Mouse (Mus musculus) lung, embryonic 14.5 days (tissue): ENCODE data around the gene Troap. TPM values are rescaled to one million over a fixed set of nuclear protein-coding genes. Genes with fewer than 3 reads are reported as not detected.

Experiments used
- ATAC-seq: fragments of 200-750 bp; cut with Nextera tagmentation; 2 replicates; pipeline ENCODE4 v1.8.0; 2017; ENCODE audit warnings: mild to moderate bottlenecking, moderate TSS enrichment, moderate library complexity; ENCODE audit not compliant: insufficient read depth
- DNase-seq: peaks from one replicate; pipeline ENCODE4 v3.0.0-alpha.2; 2015
- H3K27ac ChIP-seq: fragments of 300-500 bp; sonication (generic); 2 replicates; pipeline ENCODE4 v1.5.1; 2014; ENCODE audit warnings: low read depth, mild to moderate bottlenecking, moderate library complexity
- H3K27me3 ChIP-seq: fragments of 300-500 bp; sonication (generic); 2 replicates; pipeline ENCODE4 v1.6.1; 2014; ENCODE audit warnings: low read length, control low read depth; ENCODE audit not compliant: insufficient read depth
- H3K36me3 ChIP-seq: fragments of 300-500 bp; sonication (generic); 2 replicates; pipeline ENCODE4 v1.6.1; 2014; ENCODE audit warnings: control low read depth; ENCODE audit not compliant: insufficient read depth
- H3K4me1 ChIP-seq: fragments of 300-500 bp; sonication (generic); 2 replicates; pipeline ENCODE4 v1.6.1; 2014; ENCODE audit warnings: antibody characterized with exemption, control low read depth; ENCODE audit not compliant: insufficient read depth
- H3K4me2 ChIP-seq: fragments of 300-500 bp; sonication (generic); 2 replicates; pipeline ENCODE4 v1.6.1; 2014; ENCODE audit warnings: mild to moderate bottlenecking
- H3K4me3 ChIP-seq: fragments of 300-500 bp; sonication (generic); 2 replicates; pipeline ENCODE4 v1.5.1; 2014; ENCODE audit warnings: low read depth, low read length
- H3K9ac ChIP-seq: fragments of 300-500 bp; sonication (generic); 2 replicates; pipeline ENCODE4 v1.6.1; 2014
- H3K9me3 ChIP-seq: fragments of 300-500 bp; sonication (generic); 2 replicates; pipeline ENCODE4 v1.6.1; 2016; ENCODE audit warnings: low read depth, low read length, control low read depth
- CTCF ChIP-seq: IDR thresholded peaks from 2 replicates; pipeline ENCODE4 v1.5.1; 2016; ENCODE audit warnings: antibody characterized with exemption, low read depth
- WGBS: fragments of 180-500 bp; shearing (Covaris S2); extraction: QIAGEN DNeasy Blood & Tissue Kit; methylation state at CpG from one replicate; pipeline ENCODE4 v1.1.7; 2014; 5-methylcytosine and 5-hydroxymethylcytosine counted together
- polyA plus RNA-seq: library from polyadenylated mRNA; unstranded; fragments of >200 nt; fragmentation: Nextera tagmentation; extraction: Ambion mirVana; gene quantifications from 2 replicates; pipeline ENCODE4 v1.2.1, GENCODE M21; 2014

The Troap gene
- polyA plus RNA-seq, 1 experiment from 2014 or later = 35.1 TPM

GRCm38 (mm10) chr15:99082322-99082721, 7.9 kb downstream of the Troap start:
- Histone ChIP-seq H3K4me3 (no peak overlapping the region), H3K9ac (no peak overlapping the region), H3K4me1 (no peaks in the 10 kb centered on the region), H3K27me3 (peaks cover 36% of the 10 kb centered on the region), H3K9me3 (no peaks in the 10 kb centered on the region), H3K27ac (no peak overlapping the region), H3K4me2 (no peak overlapping the region), H3K36me3 (peaks cover 53% of the 10 kb centered on the region)
- ATAC-seq (no peak), DNase-seq (no peak)
- WGBS = 94% methylated on average over 12 of the region's 12 CpGs
- TF ChIP-seq CTCF = no peak

DNA sequence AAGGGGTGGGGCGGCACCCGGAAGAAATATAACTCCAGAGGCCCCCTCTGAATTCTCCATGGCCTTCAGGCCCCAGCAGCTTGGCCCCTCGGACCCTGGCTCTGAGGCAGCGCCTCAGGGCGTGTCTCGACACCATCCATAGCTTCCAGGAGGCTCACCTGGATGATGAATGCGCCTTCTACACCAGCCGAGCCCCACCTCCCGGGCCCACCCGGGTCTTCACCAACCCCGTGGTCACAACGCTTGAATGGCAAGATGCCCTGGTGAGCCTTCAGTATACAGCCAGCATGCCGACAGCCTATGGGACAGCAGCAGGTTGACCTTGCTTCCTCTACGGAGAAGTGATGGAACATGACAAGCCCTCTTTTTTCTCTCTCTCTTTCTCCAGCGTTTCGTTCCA, 8.5 kb downstream of the Troap start:
- DNase-seq (no peak), ATAC-seq (no peak)
- no peak overlapping the region for H3K4me2 ChIP-seq
- no peaks in the 10 kb centered on the region for H3K4me1 ChIP-seq
- no peaks in the 10 kb centered on the region for H3K9me3 ChIP-seq
- H3K27me3 ChIP-seq = peaks cover 41% of the 10 kb centered on the region
- H3K36me3 ChIP-seq = peaks cover 48% of the 10 kb centered on the region
- H3K9ac ChIP-seq = no peak overlapping the region
- 89% methylated on average over 16 of the region's 16 CpGs for WGBS
- TF ChIP-seq CTCF = no peak
- H3K4me3 ChIP-seq = no peak overlapping the region
- H3K27ac ChIP-seq = no peak overlapping the region

- Histone ChIP-seq H3K36me3 (peaks cover 44% of the 10 kb centered on the region), H3K27me3 (peaks cover 45% of the 10 kb centered on the region), H3K9me3 (no peaks in the 10 kb centered on the region), H3K4me2 (no peak overlapping the region), H3K9ac (no peak overlapping the region), H3K27ac (no peak overlapping the region), H3K4me3 (no peak overlapping the region), H3K4me1 (no peaks in the 10 kb centered on the region)
- peak; percentile 70 for TF ChIP-seq CTCF
- WGBS = 70% methylated on average over 9 of the region's 9 CpGs
- DNase-seq = peak; percentile 79
- no peak for ATAC-seq
Measured at GRCm38 (mm10) chr15:99083258-99083657, 8.9 kb downstream of the Troap start.

GRCm38 (mm10) chr15:99083867-99084557, 9.6 kb downstream of the Troap start:
- H3K9ac ChIP-seq = no peak overlapping the region
- peaks cover 36% of the 10 kb centered on the region for H3K36me3 ChIP-seq
- no peaks in the 10 kb centered on the region for H3K4me1 ChIP-seq
- WGBS = 9% methylated on average over 11 of the region's 11 CpGs
- H3K27me3 ChIP-seq = peaks cover 53% of the 10 kb centered on the region
- H3K9me3 ChIP-seq = no peaks in the 10 kb centered on the region
- no peak overlapping the region for H3K4me3 ChIP-seq
- peak; percentile 39 for DNase-seq
- no peak for TF ChIP-seq CTCF
- H3K4me2 ChIP-seq = peak overlapping the region; percentile 20; the same call in 1 of the 2 replicates
- no peak for ATAC-seq
- H3K27ac ChIP-seq = no peak overlapping the region

- Histone ChIP-seq H3K4me1 (no peaks in the 10 kb centered on the region), H3K9me3 (no peaks in the 10 kb centered on the region), H3K27me3 (peaks cover 59% of the 10 kb centered on the region), H3K27ac (no peak overlapping the region), H3K9ac (no peak overlapping the region), H3K4me2 (peak overlapping the region; percentile 20; the same call in 1 of the 2 replicates), H3K4me3 (no peak overlapping the region), H3K36me3 (peaks cover 34% of the 10 kb centered on the region)
- DNase-seq = no peak
- no peak for ATAC-seq
- no peak for TF ChIP-seq CTCF
- 10% methylated on average over 19 of the region's 19 CpGs for whole genome bisulfite sequencing
Measured at GRCm38 (mm10) chr15:99084618-99085017, 10.2 kb downstream of the Troap start.

GRCm38 (mm10) chr15:99085997-99086396, 11.6 kb downstream of the Troap start:
- ATAC-seq (no peak), DNase-seq (no peak)
- Histone ChIP-seq H3K4me2 (no peak overlapping the region), H3K36me3 (peaks cover 22% of the 10 kb centered on the region), H3K9ac (no peak overlapping the region), H3K9me3 (no peaks in the 10 kb centered on the region), H3K4me1 (no peaks in the 10 kb centered on the region), H3K27me3 (peaks cover 73% of the 10 kb centered on the region), H3K27ac (no peak overlapping the region), H3K4me3 (no peak overlapping the region)
- 79% methylated on average over 4 of the region's 4 CpGs for WGBS
- no peak for TF ChIP-seq CTCF

- WGBS = 8% methylated on average over 60 of the region's 60 CpGs
- peak; percentile 46 for DNase-seq
Measured at GRCm38 (mm10) chr15:99087253-99088075, 13.1 kb downstream of the Troap start, which contains the start of gene C1ql4. C1ql4 (minus strand) TSS chr15:99087817.

More at GRCm38 (mm10) chr15:99087253-99088075, 13.1 kb downstream of the Troap start, which contains the start of gene C1ql4:
- peaks cover 7% of the 10 kb centered on the region for H3K36me3 ChIP-seq
- peaks cover 87% of the 10 kb centered on the region for H3K27me3 ChIP-seq
- H3K9me3 ChIP-seq = no peaks in the 10 kb centered on the region
- no peak within 1 kb of the TSS for H3K27ac ChIP-seq
- H3K9ac ChIP-seq = peak within 1 kb of the TSS; percentile 4
- ATAC-seq = no peak
- TF ChIP-seq CTCF = peak; percentile 60
- peak within 1 kb of the TSS; percentile 49 for H3K4me2 ChIP-seq
- H3K4me1 ChIP-seq = no peaks in the 10 kb centered on the region
- H3K4me3 ChIP-seq = peak within 1 kb of the TSS; percentile 29
